Mouse (Mus musculus) lung, postnatal 36 days (tissue): ENCODE measurements around the gene Rassf1.

Experiments
- DNase-seq: peaks from one replicate; pipeline ENCODE4 v3.0.0; 2022; ENCODE audit warnings: mixed read lengths

The Rassf1 gene

DNA sequence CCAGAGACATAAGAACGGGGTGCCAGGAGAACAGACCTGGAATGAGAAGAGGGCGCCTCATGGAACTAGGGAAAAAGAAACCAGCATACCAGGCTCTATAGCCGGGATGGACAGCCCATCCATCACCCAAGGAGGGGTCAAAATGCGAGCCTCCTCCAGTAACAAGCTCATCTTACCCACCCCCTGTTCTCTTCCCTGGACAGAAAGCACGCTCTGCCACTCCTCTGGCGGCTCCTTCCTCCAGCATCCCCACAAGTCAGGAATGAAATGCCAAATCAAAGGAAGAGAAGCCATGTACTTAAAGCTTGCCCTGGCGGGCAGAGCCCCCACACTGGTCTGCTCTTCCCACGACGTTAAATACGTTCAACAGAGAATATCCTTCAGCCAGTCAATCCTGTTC, 10.3 kb upstream of the Rassf1 start:
- no peak for DNase-seq

DNA sequence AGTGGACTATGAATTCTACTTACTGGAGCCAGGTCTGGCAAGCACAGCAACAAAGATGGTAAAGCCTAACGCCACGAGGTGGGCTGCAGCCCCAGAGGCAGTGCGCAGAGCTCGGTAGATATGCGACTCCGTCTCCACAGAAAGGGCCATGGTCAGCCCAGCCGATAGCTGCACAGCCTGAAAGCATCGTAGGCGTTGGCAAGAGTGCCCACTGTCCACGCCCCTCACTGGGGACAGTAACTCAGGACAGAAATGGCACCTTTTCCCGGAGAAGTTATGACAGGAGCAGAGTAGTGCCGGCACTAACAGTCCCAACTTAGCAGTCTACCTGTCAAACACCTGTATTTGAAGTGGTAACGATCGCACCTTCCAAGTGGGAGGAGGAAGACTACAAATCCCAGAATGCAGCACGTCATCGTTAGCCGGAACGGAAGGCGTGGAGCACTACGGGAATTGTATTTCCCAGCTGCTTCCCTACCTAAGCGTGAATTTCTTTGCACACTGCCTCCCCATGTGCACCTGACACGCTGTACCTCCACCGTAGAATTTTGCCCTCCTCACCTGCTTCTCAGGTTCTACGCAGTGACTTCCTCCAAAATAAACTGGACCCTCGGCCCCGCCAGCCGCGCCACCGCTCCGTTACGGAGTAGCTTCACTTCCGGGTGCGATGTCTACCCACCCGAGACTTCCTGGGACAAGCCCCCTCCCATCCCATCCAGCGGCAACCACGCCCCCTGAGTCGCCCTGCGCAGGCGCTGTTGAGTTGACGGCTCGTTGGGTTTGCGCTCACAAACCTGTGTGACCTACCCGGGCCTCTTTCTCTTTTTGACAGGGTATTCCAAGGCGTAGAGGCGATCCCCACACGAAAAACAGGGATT, 9.6 kb upstream of the Rassf1 start, which contains the start of the genes Cyb561d2 and Nprl2:
TSS of gene Cyb561d2 (minus strand) at position 720 of the 878 bp plus-strand sequence.
TSS of gene Nprl2 (plus strand) at position 753 of the 878 bp plus-strand sequence.
- peak; percentile 96 for DNase-seq

DNA sequence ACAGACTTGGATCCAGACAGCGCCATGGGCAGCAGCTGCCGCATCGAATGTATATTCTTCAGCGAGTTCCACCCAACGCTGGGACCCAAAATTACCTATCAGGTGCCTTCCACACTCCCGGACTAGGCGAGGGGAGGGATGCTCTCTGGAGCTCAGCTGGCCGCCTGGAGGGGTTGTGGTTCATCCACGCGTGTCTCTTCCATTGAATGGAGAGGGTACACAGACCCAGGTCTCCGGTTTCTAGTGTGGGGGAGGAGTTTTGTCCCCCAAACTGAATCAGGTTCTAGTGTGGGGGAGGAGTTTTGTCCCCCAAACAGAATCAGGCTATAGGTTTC, 9.0 kb upstream of the Rassf1 start:
- no peak for DNase-seq

DNA sequence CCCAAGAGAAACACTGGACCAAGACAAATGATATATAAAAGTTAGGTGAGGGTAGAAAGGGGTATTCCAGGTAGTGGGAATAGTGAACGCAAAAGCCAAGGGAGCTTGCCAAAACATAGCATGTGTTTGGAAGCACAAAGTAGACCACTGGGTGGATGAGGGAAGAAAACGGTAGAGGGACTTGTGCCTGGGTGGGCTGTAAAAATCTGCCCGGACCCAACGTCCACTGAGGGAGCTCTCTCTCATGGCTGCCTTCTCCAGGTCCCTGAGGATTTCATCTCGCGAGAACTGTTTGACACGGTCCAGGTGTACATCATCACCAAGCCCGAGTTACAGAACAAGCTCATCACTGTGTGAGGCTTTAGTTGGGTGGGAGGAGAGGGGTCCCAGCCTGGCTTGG, 8.6 kb upstream of the Rassf1 start:
- no peak for DNase-seq

DNA sequence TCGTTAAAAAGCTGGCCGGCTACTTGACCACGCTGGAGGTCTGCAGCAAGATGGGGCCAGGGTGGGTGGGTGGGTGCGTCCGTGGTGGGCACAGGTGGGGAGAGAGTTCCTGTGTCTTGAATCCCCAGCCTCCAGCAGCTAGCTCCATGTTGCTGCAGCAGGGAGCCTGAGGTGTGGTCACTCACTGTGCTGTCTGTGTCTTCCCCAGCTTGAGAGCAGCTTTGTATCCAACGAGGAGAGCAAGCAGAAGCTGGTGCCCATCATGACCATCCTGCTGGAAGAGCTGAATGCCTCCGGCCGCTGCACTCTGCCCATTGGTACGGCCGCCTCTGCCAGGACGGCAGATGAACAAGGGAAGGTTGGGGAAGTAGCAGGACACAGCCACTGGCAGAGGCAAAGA, 8.1 kb upstream of the Rassf1 start:
- DNase-seq, result no peak

DNA sequence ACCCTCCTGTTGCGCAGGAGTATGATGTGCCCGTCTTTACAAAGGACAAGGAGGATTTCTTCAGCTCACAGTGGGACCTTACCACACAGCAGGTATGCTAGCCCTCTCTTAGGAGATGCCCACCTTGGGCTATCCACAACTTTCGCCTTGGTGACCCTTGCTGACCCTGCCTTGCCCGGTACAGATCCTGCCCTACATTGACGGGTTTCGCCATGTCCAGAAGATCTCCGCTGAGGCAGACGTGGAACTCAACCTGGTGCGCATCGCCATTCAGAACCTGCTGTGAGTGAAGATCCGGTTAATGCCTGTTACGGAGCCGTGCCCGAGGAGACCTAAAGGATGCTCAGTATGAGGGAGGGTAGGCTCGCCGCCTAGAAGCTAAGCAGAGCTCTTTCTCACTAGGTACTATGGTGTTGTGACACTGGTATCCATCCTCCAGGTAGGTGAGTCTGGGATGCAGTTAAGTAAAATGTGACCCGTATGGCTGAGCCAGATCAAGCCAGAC, 7.1 kb upstream of the Rassf1 start:
- DNase-seq, result no peak

DNA sequence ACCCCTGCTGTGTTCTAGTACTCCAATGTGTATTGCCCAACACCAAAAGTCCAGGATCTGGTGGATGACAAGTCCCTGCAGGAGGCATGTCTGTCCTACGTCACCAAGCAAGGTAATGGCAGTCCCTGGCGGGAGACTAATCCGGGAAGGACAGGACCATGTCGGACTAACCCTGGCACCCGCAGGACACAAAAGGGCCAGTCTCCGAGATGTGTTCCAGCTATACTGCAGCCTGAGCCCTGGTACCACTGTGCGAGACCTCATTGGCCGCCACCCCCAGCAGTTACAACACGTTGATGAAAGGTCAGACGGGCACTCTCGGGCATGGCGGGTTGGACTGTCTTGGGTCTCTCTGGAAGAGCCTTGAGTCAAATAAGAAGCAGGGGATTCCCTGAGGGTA, 6.6 kb upstream of the Rassf1 start:
- no peak for DNase-seq

DNA sequence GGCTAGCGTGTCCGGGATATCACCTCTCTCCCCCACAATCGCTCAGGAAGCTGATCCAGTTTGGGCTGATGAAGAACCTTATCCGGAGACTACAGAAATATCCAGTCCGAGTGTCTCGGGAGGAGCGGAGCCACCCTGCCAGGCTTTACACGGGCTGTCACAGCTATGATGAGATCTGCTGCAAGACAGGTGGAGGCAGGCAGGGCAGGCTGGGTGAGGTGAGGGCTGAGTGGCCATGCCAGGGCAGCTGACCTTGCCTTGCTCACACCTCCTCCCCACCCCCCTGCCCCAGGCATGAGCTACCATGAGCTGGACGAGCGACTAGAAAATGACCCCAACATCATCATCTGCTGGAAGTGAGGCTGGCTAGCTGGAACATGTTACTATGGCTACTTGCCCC, 6.2 kb upstream of the Rassf1 start:
- DNase-seq, result no peak

DNA sequence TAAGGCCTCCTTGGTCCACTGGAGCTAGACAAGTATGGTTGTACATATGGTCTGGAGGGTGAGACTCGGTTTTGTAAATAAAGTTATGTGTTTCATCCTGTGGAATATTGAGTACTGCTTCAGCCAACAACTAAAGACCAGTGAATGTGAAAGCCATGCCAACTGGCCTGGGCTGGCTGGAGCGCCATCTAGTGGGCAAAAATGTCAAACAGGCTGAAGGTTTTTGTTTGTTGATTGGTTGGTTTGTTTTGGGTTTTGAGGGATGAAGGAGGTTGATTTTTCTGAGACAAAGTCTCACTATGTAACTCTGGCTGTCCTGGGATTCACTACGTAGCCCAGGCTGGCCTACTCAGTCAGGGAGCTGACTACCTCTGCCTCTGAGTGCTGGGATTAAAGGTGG, 5.8 kb upstream of the Rassf1 start:
- DNase-seq, result peak; percentile 86

DNA sequence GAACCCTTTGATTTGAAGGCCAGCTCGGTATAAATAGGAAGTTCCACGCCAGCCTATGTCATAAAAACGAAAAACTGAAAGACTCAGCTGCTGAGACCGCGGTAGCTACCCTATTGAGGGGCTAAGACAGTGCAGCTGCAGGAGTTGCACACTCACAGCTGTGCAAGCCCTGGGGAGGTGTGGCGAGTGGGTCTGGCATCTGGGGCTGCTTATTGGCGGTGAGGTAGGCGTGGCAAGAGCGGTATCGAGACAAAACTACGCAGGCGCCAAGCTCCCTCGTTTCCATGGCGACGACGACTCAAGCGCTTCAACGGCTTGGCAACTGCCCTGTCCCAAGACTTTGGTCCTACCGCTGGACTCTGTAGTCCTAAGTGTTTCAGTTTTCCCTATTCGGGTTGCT, 4.3 kb upstream of the Rassf1 start, which contains the start of gene Zmynd10:
TSS of gene Zmynd10 (plus strand) at position 273 of the 400 bp plus-strand sequence.
- peak; percentile 96 for DNase-seq

DNA sequence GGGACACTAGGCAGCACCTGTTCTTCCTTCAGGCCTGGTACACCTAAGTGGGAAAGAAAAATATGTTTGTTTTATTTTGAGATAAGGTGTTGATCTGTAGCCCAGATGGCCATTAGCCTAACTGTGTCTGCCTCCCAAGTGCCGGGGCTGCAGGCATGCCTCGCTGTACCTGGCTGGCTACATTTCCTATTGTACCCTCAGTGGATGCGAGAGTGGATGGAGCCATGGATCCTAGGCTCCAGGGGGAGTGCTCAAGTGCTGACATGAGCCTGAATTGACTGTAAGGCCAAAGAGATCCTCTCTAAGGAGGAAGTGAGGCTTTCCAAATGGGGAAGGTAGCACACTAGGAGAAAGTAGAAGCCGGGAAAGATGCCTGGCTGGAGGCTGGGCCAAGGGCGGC, 3.4 kb upstream of the Rassf1 start:
- no peak for DNase-seq

DNA sequence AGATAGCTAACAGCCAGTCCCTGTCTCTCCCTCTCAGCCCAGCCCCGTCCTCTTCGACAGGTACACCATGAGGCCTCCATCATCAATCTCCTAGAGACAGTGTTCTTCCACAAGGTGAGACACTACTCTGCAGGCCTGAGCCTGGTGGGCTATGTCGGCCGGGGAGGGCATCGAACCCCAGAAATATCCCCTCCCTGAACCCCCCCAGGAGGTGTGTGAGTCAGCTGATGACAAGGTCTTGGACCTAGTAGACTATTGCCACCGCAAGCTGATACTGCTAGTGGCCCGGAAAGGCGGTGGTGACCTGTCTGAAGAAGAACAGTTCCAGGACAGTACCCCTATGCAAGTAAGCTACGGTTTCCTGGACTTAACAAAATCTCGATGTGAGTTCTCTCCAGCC, 2.5 kb upstream of the Rassf1 start:
- no peak for DNase-seq

DNA sequence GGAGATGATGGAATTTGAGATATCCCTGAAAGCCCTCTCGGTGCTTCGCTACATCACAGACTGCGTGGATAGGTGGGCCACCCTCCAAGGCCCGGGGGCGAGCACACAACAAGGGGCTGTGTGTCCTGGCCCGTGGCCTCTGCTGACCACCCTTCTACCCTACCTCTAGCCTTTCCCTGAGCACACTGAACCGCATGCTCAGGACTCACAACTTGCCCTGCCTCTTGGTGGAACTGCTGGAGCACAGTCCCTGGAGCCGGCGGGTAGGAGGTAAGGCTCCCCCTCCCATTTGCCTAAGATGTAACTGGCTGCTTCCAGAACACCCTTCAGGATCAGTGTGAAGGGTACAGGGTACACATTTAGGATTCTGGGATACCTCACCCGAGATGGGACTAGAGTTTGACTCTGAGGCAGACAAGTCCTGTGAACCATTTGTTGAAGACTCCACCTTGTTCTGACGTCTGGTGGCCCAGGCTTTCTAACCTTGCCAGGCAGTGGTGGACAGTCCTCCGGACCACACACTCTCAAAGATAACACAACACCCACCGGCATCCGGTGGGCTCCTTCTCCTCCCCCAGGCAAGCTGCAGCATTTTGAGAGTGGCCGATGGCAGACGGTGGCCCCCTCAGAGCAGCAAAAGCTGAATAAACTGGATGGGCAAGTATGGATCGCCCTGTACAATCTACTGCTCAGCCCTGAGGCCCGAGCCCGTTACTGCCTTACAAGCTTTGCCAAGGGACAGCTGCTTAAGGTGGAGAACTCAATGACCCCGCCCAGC, 1.9 kb upstream of the Rassf1 start:
- no peak for DNase-seq

DNA sequence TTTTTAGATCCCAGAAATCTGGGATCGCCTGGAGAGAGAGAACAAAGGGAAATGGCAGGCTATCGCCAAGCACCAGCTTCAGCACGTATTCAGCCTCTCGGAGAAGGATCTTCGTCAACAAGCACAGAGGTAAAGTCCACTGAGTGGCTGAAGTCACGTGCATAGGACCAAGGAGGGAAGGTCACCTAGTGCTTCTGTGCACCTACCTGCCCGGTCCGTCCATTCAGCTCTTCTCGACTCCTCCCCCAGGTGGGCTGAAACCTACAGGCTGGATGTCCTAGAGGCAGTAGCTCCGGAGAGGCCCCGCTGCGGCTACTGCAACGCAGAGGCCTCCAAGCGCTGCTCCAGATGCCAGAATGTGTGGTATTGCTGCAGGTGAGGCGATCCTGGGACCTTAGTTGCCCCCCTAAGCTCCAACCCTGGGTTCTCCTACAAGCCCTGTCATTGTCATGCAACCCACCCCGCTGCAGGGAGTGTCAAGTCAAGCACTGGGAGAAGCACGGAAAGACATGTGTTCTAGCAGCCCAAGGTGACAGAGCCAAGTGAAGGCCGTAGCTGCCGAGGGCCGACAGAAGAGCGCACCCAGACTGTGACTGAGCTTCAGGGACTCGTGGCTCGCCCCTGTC, 751 bp upstream of the Rassf1 start:
- peak; percentile 74 for DNase-seq

DNA sequence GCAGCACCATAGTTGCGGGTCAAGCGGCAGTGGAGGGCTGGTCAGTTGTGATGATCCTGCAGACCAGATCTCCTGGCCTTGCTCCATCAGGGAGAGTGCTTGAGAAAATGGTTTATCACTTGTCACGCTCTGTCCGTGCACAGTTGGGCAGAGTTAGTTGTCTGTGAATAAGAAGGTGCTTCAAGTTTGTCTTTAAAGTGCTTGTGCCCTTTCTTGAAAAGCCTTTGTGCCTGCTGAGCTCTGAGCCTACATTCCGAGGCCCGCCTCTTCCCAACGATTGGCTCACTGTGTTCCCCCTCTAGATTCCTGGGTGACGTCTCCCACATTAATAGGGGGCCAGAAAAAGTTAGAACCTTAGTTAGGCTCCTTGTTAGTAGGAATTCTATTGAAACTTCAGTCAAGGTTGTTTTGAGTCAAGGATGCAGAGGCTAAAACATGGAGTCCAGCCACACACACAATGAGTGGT, 568 bp downstream of the Rassf1 start:
- no peak for DNase-seq

DNA sequence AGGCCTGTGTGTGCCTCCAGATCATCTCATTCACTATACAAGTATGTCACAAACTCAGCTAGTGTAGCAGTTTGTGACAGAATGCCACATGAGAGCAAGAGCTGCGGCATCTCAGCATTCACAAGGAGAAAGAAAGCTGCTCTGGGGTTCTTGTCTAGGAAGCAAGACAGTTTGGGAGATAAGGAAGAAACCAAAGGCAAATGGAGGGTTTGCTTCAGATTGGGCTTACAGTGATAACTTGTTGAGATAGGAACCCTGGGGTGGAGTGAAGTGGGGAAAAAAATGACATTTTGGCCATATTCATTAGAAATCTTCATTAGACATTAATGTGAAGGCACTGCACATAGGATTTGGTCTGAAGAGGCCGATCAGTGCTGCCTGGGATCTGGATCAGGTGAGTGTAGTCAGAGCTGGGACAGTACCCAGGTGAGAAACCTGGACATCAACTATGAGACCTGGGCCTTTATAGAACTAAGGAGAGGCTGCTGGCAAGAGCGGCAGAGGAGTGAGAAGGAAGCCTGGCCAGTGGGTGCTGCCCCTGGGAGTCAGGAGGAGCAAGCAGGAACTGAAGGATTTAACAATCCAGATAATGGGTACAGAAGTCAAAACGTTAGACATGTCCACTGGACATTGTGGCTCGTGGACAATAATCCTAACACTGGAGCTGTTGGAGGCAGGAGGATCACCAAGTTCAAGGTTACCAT, 1.5 kb downstream of the Rassf1 start:
- no peak for DNase-seq

DNA sequence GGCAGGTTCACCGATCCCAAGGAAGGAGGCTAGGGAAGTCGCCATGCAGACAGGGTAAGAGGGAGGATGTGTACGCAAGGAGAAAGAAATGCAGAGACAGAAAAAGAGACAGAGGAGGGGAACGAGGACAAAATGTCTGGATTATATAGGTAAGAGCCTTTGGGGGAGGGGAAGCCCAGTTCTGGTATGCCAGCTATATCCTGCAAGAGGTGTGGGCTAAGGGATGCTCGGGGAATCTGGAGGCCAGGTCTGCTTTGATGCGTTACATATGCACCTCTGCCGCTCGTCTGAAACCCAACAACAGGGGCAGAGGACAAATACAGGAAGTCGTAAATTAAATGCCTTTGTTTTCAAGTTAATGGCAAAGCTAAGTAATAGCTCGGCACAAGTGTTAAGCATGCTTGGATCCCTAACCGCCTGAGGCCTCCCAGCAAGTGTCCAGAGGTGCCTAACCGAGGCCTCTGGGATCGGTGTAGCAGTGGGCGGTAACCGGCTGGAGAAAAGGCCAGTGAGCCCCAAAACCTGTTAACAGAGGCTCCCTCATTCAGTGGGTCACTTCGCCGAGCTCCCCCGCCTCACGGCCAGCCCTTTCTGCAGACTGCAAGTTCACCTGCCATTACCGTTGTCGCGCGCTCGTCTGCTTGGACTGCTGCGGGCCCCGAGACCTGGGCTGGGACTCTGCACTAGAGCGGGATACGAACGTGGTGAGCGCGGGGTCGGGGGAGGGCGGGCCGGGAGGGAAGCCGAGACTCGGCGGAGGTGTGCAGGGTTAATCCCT, 2.4 kb downstream of the Rassf1 start:
- DNase-seq, result no peak

DNA sequence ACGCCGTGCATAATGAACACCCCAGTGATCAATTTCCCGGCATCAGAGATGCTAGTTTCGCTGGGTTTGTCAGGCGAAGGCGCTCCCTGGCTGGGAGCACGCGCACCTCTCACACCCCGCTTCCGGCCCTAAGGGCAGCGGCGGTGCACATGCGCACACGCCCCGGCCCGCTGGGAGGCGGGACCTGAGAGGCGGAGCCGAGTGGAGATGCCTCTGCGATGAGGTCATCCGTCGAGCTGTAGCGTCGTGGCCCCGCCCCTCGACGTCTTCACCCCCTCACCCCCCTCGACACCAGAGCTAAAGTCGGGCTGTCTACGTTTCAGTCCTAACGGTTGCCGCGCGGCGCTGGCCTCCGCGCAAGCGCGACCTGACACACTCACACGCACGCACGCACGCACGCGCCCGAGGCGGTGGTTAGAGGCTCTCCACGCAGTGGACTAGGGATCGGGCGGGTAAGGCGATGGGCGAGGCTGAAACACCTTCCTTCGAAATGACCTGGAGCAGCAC, 3.0 kb downstream of the Rassf1 start:
- peak; percentile 96 for DNase-seq

DNA sequence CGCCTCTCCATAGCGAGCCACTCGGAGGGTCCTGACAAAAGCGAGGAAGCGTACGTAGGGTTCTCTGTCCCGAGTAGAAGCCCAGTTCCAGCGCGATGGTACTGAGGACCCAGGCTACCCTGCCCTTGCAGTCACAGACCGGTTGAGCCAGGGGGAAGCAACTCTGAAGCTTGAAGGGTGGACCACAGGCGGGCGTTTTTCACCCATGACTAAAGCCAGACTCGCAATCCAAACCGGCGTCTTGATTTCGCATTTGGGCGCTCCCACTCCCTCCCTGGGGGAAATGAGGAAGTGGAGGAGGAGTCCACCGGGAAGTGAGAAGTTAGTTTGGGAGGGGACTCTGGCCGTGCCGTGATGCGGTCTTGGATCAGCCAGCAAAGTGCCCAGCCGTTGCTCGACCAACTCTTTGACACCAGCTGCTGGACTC, 3.7 kb downstream of the Rassf1 start:
- peak; percentile 87 for DNase-seq

DNA sequence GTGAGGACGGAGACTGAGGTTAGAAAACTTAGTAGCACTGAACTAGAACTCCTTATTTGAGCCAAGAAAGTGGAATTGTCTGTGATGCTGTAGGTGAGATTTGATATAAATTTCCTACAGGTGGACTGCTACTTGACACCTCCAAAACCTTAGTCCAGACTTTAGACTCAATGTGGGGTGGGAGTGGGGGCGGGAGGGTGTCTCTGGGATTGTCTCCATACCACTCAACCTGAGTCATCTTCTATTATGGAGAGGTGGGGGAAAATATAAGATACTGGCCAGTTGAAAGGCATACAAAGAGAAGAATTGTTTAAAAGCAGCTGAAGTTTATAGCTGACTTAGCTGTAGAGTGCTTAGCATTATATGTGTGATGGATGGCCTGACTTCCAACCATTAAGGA, 4.3 kb downstream of the Rassf1 start:
- DNase-seq, result no peak

DNA sequence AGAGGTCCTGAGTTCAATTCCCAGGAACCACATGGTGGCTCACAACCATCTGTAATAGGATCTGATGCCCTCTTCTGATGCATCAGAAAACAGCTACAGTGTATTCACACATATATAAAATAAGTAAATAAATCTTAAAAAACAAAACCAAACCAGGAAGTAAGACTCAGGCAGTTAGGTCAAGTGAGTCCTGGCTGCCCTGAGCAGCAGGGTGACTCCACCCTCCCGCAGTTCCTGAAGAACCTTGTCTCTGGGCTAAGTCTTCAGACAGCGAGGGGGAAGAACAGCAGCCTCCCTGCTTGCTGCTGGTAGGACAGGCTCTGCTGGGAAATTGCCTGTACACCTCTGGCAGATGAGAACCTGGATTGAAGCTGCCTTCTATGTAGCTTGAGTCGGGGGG, 5.0 kb downstream of the Rassf1 start:
- no peak for DNase-seq
